In genomic region chr16:32726501-32726900, GRCm38 (mm10) we compare ENCODE assay signal across 31 mouse cellular contexts. TPM values are rescaled to one million over a fixed set of nuclear protein-coding genes. Genes with fewer than 3 reads are reported as not detected.
DNase-seq lines count a peak whose midpoint lies in the region; ATAC-seq and TF ChIP-seq lines count a peak whose summit lies in the region.
"Had no signal": no experiment of that assay in that cellular context is flagged by ENCODE, and none has a peak within 500 bp of the region (broad histone marks: within the 10 kb centered on the region; RNA-seq: fewer than 3 reads in every experiment).

No protein-coding gene starts in this region.

- no peak overlapping the region for H3K9ac ChIP-seq in midbrain, postnatal 0 days (replicated peaks; ENCODE audit: low read length, poor library complexity, severe bottlenecking)
- H3K9ac ChIP-seq in midbrain, embryonic 15.5 days = no peak overlapping the region
- H3K9ac ChIP-seq in kidney, embryonic 15.5 days = no peak overlapping the region
- H3K9ac ChIP-seq: embryonic facial prominence, embryonic 12.5 days; intestine, embryonic 15.5 days; liver, embryonic 12.5 days; liver, postnatal 0 days; midbrain, embryonic 12.5 days had no signal

- peak; percentile 10 for DNase-seq in midbrain, postnatal 0 days (ENCODE audit: low spot score)
- peak; percentile 70 to 74 for DNase-seq in cerebellum, adult 2 months
- DNase-seq in cerebellum, postnatal 14 days = peak; percentile 87 to 91
- DNase-seq in heart, adult 9 months (ENCODE audit: low spot score in 2 of 2) = no peak
- no peak for DNase-seq in lung, postnatal 14 days
- DNase-seq: adrenal gland, adult 2 months; embryo, embryonic 11 days; heart, adult 2 months; heart, postnatal 14 days; kidney, adult 2 months; kidney, postnatal 25 days; liver, postnatal 0 days; lung, postnatal 4 days; thymus, postnatal 4 days had no signal

- no peak for TF ChIP-seq POLR2A in cerebellum, adult 2 months (IDR thresholded peaks at IDR 0.05; ENCODE audit: borderline replicate concordance, insufficient read depth, low read length)

- H3K4me3 ChIP-seq in midbrain, postnatal 0 days (ENCODE audit: low read depth, low read length) = no peak overlapping the region
- no peak overlapping the region for H3K4me3 ChIP-seq in midbrain, embryonic 15.5 days
- H3K4me3 ChIP-seq in cerebellum, adult 2 months (replicated peaks; ENCODE audit: insufficient read depth, low read depth, low read length) = no peak overlapping the region
- no peak overlapping the region for H3K4me3 ChIP-seq in kidney, embryonic 15.5 days (replicated peaks)
- H3K4me3 ChIP-seq: embryonic facial prominence, embryonic 12.5 days; heart, adult 2 months; hindbrain, embryonic 10.5 days; intestine, embryonic 15.5 days; left cerebral cortex, adult 2 months; liver, embryonic 12.5 days; megakaryocyte, embryonic 14.5 days; midbrain, embryonic 12.5 days had no signal

- H3K27ac ChIP-seq in midbrain, postnatal 0 days (ENCODE audit: low read depth, low read length) = no peak overlapping the region
- no peak overlapping the region for H3K27ac ChIP-seq in midbrain, embryonic 15.5 days
- H3K27ac ChIP-seq in cerebellum, adult 2 months (ENCODE audit: insufficient read depth, low read length) = no peak overlapping the region
- H3K27ac ChIP-seq in kidney, embryonic 15.5 days = no peak overlapping the region
- H3K27ac ChIP-seq: embryonic facial prominence, embryonic 12.5 days; heart, adult 2 months; hindbrain, embryonic 10.5 days; intestine, embryonic 15.5 days; left cerebral cortex, adult 2 months; liver, embryonic 12.5 days; midbrain, embryonic 12.5 days had no signal

- no peak for TF ChIP-seq CTCF in midbrain, postnatal 0 days (IDR thresholded peaks at IDR 0.05)
- TF ChIP-seq CTCF in cerebellum, adult 2 months (IDR thresholded peaks at IDR 0.05; ENCODE audit: borderline replicate concordance, insufficient read depth, low read depth, low read length) = no peak

- no peaks in the 10 kb centered on the region for H3K27me3 ChIP-seq in midbrain, postnatal 0 days (ENCODE audit: insufficient read depth, low read length)
- H3K27me3 ChIP-seq in midbrain, embryonic 15.5 days (replicated peaks) = no peaks in the 10 kb centered on the region
- H3K27me3 ChIP-seq in cerebellum, adult 2 months (ENCODE audit: control insufficient read depth, insufficient read depth, low read length) = no peaks in the 10 kb centered on the region; the same call in 1 of the 2 replicates
- no peaks in the 10 kb centered on the region for H3K27me3 ChIP-seq in kidney, embryonic 15.5 days
- H3K27me3 ChIP-seq: embryonic facial prominence, embryonic 12.5 days; intestine, embryonic 15.5 days; midbrain, embryonic 12.5 days had no signal

- H3K4me2 ChIP-seq in midbrain, postnatal 0 days (ENCODE audit: low read depth, low read length, poor library complexity, severe bottlenecking) = no peak overlapping the region
- H3K4me2 ChIP-seq in midbrain, embryonic 15.5 days = no peak overlapping the region
- no peak overlapping the region for H3K4me2 ChIP-seq in kidney, embryonic 15.5 days
- H3K4me2 ChIP-seq: embryonic facial prominence, embryonic 12.5 days; intestine, embryonic 15.5 days; liver, embryonic 12.5 days; midbrain, embryonic 12.5 days had no signal

- no peaks in the 10 kb centered on the region for H3K4me1 ChIP-seq in midbrain, postnatal 0 days (ENCODE audit: insufficient read depth, low read length)
- H3K4me1 ChIP-seq in midbrain, embryonic 15.5 days = no peaks in the 10 kb centered on the region
- peaks cover 5% of the 10 kb centered on the region; the same call in 1 of the 2 replicates for H3K4me1 ChIP-seq in cerebellum, adult 2 months (ENCODE audit: control insufficient read depth, insufficient read depth, low read length)
- 0 out of 2 replicates have a peak, but pooled peaks cover 8% of the 10 kb centered on the region for H3K4me1 ChIP-seq in kidney, embryonic 15.5 days
- H3K4me1 ChIP-seq: embryonic facial prominence, embryonic 12.5 days; hindbrain, embryonic 10.5 days; megakaryocyte, embryonic 14.5 days; midbrain, embryonic 12.5 days had no signal

- H3K9me3 ChIP-seq in midbrain, postnatal 0 days (ENCODE audit: low read length) = no peaks in the 10 kb centered on the region
- no peaks in the 10 kb centered on the region for H3K9me3 ChIP-seq in midbrain, embryonic 15.5 days
- no peaks in the 10 kb centered on the region for H3K9me3 ChIP-seq in kidney, embryonic 15.5 days (replicated peaks)
- H3K9me3 ChIP-seq: embryonic facial prominence, embryonic 12.5 days; hindbrain, embryonic 10.5 days; intestine, embryonic 15.5 days; liver, embryonic 12.5 days; megakaryocyte, embryonic 14.5 days; midbrain, embryonic 12.5 days had no signal

- H3K36me3 ChIP-seq in midbrain, postnatal 0 days (ENCODE audit: insufficient read depth, low read length) = no peaks in the 10 kb centered on the region
- no peaks in the 10 kb centered on the region for H3K36me3 ChIP-seq in midbrain, embryonic 15.5 days (replicated peaks)
- no peaks in the 10 kb centered on the region for H3K36me3 ChIP-seq in kidney, embryonic 15.5 days
- H3K36me3 ChIP-seq: embryonic facial prominence, embryonic 12.5 days; hindbrain, embryonic 10.5 days; intestine, embryonic 15.5 days; liver, embryonic 12.5 days; midbrain, embryonic 12.5 days had no signal

- ATAC-seq in midbrain, postnatal 0 days (ENCODE audit: low FRiP score) = no peak
- ATAC-seq in midbrain, embryonic 15.5 days (replicated peaks) = no peak
- ATAC-seq in kidney, embryonic 15.5 days (replicated peaks; ENCODE audit: low FRiP score) = no peak
- ATAC-seq: CD4-positive, CD25-positive, alpha-beta regulatory T cell, adult 4 months; forebrain, embryonic 16.5 days; hindbrain, embryonic 16.5 days; intestine, embryonic 15.5 days; liver, embryonic 12.5 days; liver, postnatal 0 days had no signal

RNA-seq across cellular contexts. Expression of gene Muc4, which starts 9.2 kb away (rescaled TPM):
- 0.05 TPM in 1 of 2 replicates, not detected in the other for total RNA-seq in midbrain, postnatal 0 days (2014; rRNA removed)
- not detected in 2 replicates for polyA plus RNA-seq in midbrain, postnatal 0 days (2015; fragmentation: Nextera tagmentation; extraction: Ambion mirVana)
- polyA plus RNA-seq in midbrain, embryonic 15.5 days (2015; fragmentation: Nextera tagmentation; extraction: Ambion mirVana) = not detected in 2 replicates
- 0.03 TPM in 1 of 2 replicates, not detected in the other for polyA plus RNA-seq in cerebellum, adult 2 months (2012; rRNA removed)
- polyA plus RNA-seq in kidney, embryonic 15.5 days (2015; fragmentation: Nextera tagmentation; extraction: Ambion mirVana) = 0.06 and 0.25 TPM in 2 replicates
- total RNA-seq: adrenal gland, adult 2 months; layer of hippocampus, adult 18-20 months; layer of hippocampus, postnatal 10 days; left cerebral cortex, adult 2 months; left cerebral cortex, postnatal 36 days; monocyte, adult 5-6 weeks had no signal
- polyA plus RNA-seq: adrenal gland, adult 2 months; CD4-positive, CD25-positive, alpha-beta regulatory T cell, adult 4 months; forebrain, embryonic 16.5 days; heart, embryonic 14.5 days; hindbrain, embryonic 16.5 days had no signal

Comparison
In these comparisons a context has a peak if more than half of its experiments do, and no peak if none do; other contexts are left out.
1. DNase-seq: peak in midbrain, postnatal 0 days (single experiment), cerebellum, adult 2 months (2 of 2) and cerebellum, postnatal 14 days (2 of 2); none in heart, adult 9 months (0 of 2) and lung, postnatal 14 days (single experiment).